Mouse (Mus musculus) hindbrain, postnatal 0 days (tissue): Measurements from ENCODE around the gene Dtnbp1. TPM values are rescaled to one million over a fixed set of nuclear protein-coding genes. Genes with fewer than 3 reads are reported as not detected.
A peak's percentile ranks its signal among the peaks of the same experiment; 100 is the strongest.

Source experiments
- ATAC-seq: fragments of 200-750 bp; cut with Nextera tagmentation; 2 replicates; pipeline ENCODE4 v1.8.0; 2017; ENCODE audit warnings: mild to moderate bottlenecking, moderate TSS enrichment, moderate library complexity
- DNase-seq: peaks from one replicate; pipeline ENCODE4 v3.0.0-alpha.2; 2015; ENCODE audit warnings: low spot score
- H3K27ac ChIP-seq: fragments of 300-500 bp; sonication (generic); 2 replicates; pipeline ENCODE4 v1.5.1; 2014; ENCODE audit warnings: mild to moderate bottlenecking
- H3K27me3 ChIP-seq: fragments of 300-500 bp; sonication (generic); 2 replicates; pipeline ENCODE4 v1.6.1; 2014; ENCODE audit warnings: low read length, mixed read lengths; ENCODE audit not compliant: insufficient read depth
- H3K36me3 ChIP-seq: fragments of 300-500 bp; sonication (generic); 2 replicates; pipeline ENCODE4 v1.6.1; 2014; ENCODE audit warnings: low read length, mixed read lengths; ENCODE audit not compliant: insufficient read depth
- H3K4me1 ChIP-seq: fragments of 300-500 bp; sonication (generic); 2 replicates; pipeline ENCODE4 v1.6.1; 2014; ENCODE audit warnings: antibody characterized with exemption, low read length, mixed read lengths; ENCODE audit not compliant: insufficient read depth
- H3K4me2 ChIP-seq: fragments of 300-500 bp; sonication (generic); 2 replicates; pipeline ENCODE4 v1.6.1; 2014; ENCODE audit warnings: low read depth, mild to moderate bottlenecking, low read length, moderate library complexity, mixed read lengths
- H3K4me3 ChIP-seq: fragments of 300-500 bp; sonication (generic); 2 replicates; pipeline ENCODE4 v1.5.1; 2014; ENCODE audit warnings: low read length
- H3K9ac ChIP-seq: fragments of 300-500 bp; sonication (generic); replicated peaks from 2 replicates; pipeline ENCODE4 v1.6.1; 2014; ENCODE audit warnings: mild to moderate bottlenecking, low read length, moderate library complexity, mixed read lengths
- H3K9me3 ChIP-seq: fragments of 300-500 bp; sonication (generic); 2 replicates; pipeline ENCODE4 v1.6.1; 2016; ENCODE audit warnings: low read length, mixed read lengths
- CTCF ChIP-seq: IDR thresholded peaks from 2 replicates; pipeline ENCODE4 v1.5.1; 2016; ENCODE audit warnings: antibody characterized with exemption, control low read depth, low read depth
- WGBS: fragments of 180-500 bp; shearing (Covaris S2); extraction: QIAGEN DNeasy Blood & Tissue Kit; methylation state at CpG from one replicate; pipeline ENCODE4 v1.1.7; 2014; 5-methylcytosine and 5-hydroxymethylcytosine counted together
- polyA plus RNA-seq: library from polyadenylated mRNA; unstranded; fragments of >200 nt; fragmentation: Nextera tagmentation; extraction: Ambion mirVana; gene quantifications from 2 replicates; pipeline ENCODE4 v1.2.1, GENCODE M21; 2015
- total RNA-seq: library from RNA; depleted of rRNA; stranded (reverse); fragments of >200 nt; gene quantifications from 2 replicates; pipeline ENCODE4 v1.2.3, GENCODE M21; 2014

Dtnbp1 gene
- total and polyA plus RNA-seq, 2 experiments from 2014 or later = 90.7 to 127 TPM

DNA sequence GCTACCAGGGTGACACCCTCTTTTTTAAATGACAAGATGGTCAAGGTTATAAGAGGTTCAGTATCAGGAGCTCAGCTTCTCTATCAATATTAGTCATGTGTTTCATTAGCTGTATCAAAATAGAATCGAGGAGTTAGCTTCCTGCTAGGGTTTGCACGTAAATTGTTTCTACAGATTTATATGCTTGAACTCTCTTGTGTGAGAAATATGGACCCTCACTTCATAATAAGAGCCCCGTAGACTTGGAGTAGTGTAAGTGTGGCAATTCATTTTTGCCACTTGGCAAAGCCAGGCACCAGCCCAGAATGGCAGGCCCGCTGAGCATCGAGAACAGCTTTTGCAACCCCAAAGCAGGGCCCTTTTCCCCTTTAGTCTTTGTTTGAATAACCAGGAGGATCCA, 1.1 kb upstream of the Dtnbp1 start:
- Histone ChIP-seq H3K27me3 (no peaks in the 10 kb centered on the region), H3K9me3 (no peaks in the 10 kb centered on the region), H3K4me3 (peak overlapping the region; percentile 82; the same call in 1 of the 2 replicates), H3K4me2 (peak overlapping the region; percentile 67), H3K27ac (no peak overlapping the region), H3K9ac (no peak overlapping the region), H3K36me3 (no peaks in the 10 kb centered on the region), H3K4me1 (0 out of 2 replicates have a peak, but pooled peaks cover 4% of the 10 kb centered on the region)
- DNase-seq (peak; percentile 19), ATAC-seq (no peak)
- TF ChIP-seq CTCF = no peak
- WGBS = 66% methylated on average over 5 of the region's 5 CpGs

- no peaks in the 10 kb centered on the region for H3K36me3 ChIP-seq
- H3K9me3 ChIP-seq = no peaks in the 10 kb centered on the region
- peak overlapping the region; percentile 73 for H3K9ac ChIP-seq
- ATAC-seq = peak; percentile 68
- H3K27ac ChIP-seq = peak overlapping the region; percentile 75
- H3K27me3 ChIP-seq = no peaks in the 10 kb centered on the region
- H3K4me2 ChIP-seq = peak overlapping the region; percentile 67
- DNase-seq = peak; percentile 37
- no peak for TF ChIP-seq CTCF
- WGBS = 2% methylated on average over 52 of the region's 52 CpGs
- H3K4me1 ChIP-seq = 0 out of 2 replicates have a peak, but pooled peaks cover 4% of the 10 kb centered on the region
- peak overlapping the region; percentile 82 for H3K4me3 ChIP-seq
Measured at GRCm38 (mm10) chr13:45001228-45001910, 578 bp downstream of the Dtnbp1 start.

GRCm38 (mm10) chr13:45000836-45001227, 1.1 kb downstream of the Dtnbp1 start:
- no peak overlapping the region for H3K27ac ChIP-seq
- DNase-seq = peak; percentile 51
- H3K9ac ChIP-seq = peak overlapping the region; percentile 73; the same call in 1 of the 2 replicates

GRCm38 (mm10) chr13:44999211-44999610, 2.7 kb downstream of the Dtnbp1 start:
- Histone ChIP-seq H3K4me3 (no peak overlapping the region), H3K9ac (no peak overlapping the region), H3K36me3 (no peaks in the 10 kb centered on the region), H3K4me2 (no peak overlapping the region), H3K27ac (no peak overlapping the region), H3K9me3 (no peaks in the 10 kb centered on the region), H3K4me1 (0 out of 2 replicates have a peak, but pooled peaks cover 4% of the 10 kb centered on the region), H3K27me3 (no peaks in the 10 kb centered on the region)
- DNase-seq = no peak
- WGBS = 93% methylated on average over 12 of the region's 12 CpGs
- ATAC-seq = no peak
- TF ChIP-seq CTCF = no peak

More at GRCm38 (mm10) chr13:45000836-45001227, 1.1 kb downstream of the Dtnbp1 start:
- Histone ChIP-seq H3K4me2 (peak overlapping the region; percentile 67), H3K9me3 (no peaks in the 10 kb centered on the region), H3K27me3 (no peaks in the 10 kb centered on the region), H3K4me1 (0 out of 2 replicates have a peak, but pooled peaks cover 4% of the 10 kb centered on the region), H3K36me3 (no peaks in the 10 kb centered on the region), H3K4me3 (peak overlapping the region; percentile 82)
- TF ChIP-seq CTCF = peak; percentile 54
- no peak for ATAC-seq
- WGBS = 9% methylated on average over 7 of the region's 7 CpGs

- Histone ChIP-seq H3K36me3 (no peaks in the 10 kb centered on the region), H3K9me3 (no peaks in the 10 kb centered on the region), H3K27me3 (no peaks in the 10 kb centered on the region), H3K4me3 (no peak overlapping the region), H3K9ac (no peak overlapping the region), H3K4me2 (no peak overlapping the region), H3K27ac (no peak overlapping the region), H3K4me1 (0 out of 2 replicates have a peak, but pooled peaks cover 3% of the 10 kb centered on the region)
- no peak for ATAC-seq
- no peak for TF ChIP-seq CTCF
- no peak for DNase-seq
- WGBS = 91% methylated on average over 5 of the region's 5 CpGs
Measured at GRCm38 (mm10) chr13:44996339-44996738, 5.6 kb downstream of the Dtnbp1 start.

- Histone ChIP-seq H3K27ac (no peak overlapping the region), H3K4me3 (no peak overlapping the region), H3K9me3 (no peaks in the 10 kb centered on the region), H3K9ac (no peak overlapping the region), H3K27me3 (no peaks in the 10 kb centered on the region), H3K4me1 (no peaks in the 10 kb centered on the region), H3K36me3 (no peaks in the 10 kb centered on the region), H3K4me2 (no peak overlapping the region)
- no peak for DNase-seq
- no peak for ATAC-seq
- no peak for TF ChIP-seq CTCF
- WGBS = 86% methylated on average over 10 of the region's 10 CpGs
Measured at GRCm38 (mm10) chr13:44992550-44993205, 9.3 kb downstream of the Dtnbp1 start.
